Mouse (Mus musculus) C2C12 (cell line): ENCODE results near the gene Itga8.

Experiments used
- CEBPB ChIP-seq: IDR thresholded peaks from one replicate; pipeline ENCODE4 v1.6.1; 2011; ENCODE audit warnings: low read depth, mild to moderate bottlenecking, control low read depth, moderate library complexity
- CTCF ChIP-seq: IDR thresholded peaks from one replicate; pipeline ENCODE4 v1.5.1; 2011; ENCODE audit not compliant: control insufficient read depth, insufficient read depth, insufficient read length
- MAX ChIP-seq: IDR thresholded peaks from one replicate; pipeline ENCODE4 v1.6.1; 2011; ENCODE audit warnings: mild to moderate bottlenecking, control low read depth
- MYOD1 ChIP-seq: IDR thresholded peaks from one replicate; pipeline ENCODE4 v1.6.1; 2011; ENCODE audit warnings: low read depth; ENCODE audit not compliant: control insufficient read depth, insufficient read length
- USF1 ChIP-seq: IDR thresholded peaks from one replicate; pipeline ENCODE4 v1.6.1; 2011; ENCODE audit warnings: low read depth, mild to moderate bottlenecking, control low read depth, moderate library complexity

DNA sequence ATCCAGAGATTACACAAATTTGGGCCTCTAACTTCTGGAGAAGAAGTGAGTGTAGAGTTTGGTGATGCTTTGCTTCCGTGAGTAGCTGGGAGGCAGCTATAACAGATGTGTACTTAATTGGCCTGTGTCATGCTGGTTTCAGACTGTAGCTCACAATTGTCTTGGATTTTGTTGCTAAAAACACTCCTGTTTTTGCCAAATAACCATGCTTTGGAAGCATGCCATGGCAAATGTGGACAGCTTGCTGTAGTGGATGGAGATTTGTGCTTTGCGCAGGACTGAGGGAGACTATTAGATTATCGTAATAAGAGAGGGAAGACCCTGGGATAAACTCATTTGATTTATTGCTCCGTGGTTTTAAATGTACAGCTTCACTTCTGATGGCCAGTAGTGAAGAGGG, 16.3 kb upstream of the Itga8 start:
- TF ChIP-seq CTCF (no peak), USF1 (no peak), MYOD1 (no peak), CEBPB (no peak), MAX (no peak)
